Mouse (Mus musculus) adrenal gland, postnatal 14 days (tissue): ENCODE data around the gene Fbxw11. TPM values are rescaled to one million over a fixed set of nuclear protein-coding genes. Genes with fewer than 3 reads are reported as not detected.
"Not testable (repeated sequence)": the region's sequence is repeated elsewhere in the genome, so short reads cannot be mapped to it uniquely, and the experiment has no call there.

Experiments
- DNase-seq: peaks from one replicate; pipeline ENCODE4 v3.0.0; 2021; ENCODE audit warnings: mixed read lengths
- total RNA-seq: library from RNA; stranded (reverse); gene quantifications from 2 replicates; pipeline ENCODE4 v1.2.3, GENCODE M21; 2021

Gene Fbxw11
- total RNA-seq, 1 experiment from 2014 or later: 86.2 TPM

DNA sequence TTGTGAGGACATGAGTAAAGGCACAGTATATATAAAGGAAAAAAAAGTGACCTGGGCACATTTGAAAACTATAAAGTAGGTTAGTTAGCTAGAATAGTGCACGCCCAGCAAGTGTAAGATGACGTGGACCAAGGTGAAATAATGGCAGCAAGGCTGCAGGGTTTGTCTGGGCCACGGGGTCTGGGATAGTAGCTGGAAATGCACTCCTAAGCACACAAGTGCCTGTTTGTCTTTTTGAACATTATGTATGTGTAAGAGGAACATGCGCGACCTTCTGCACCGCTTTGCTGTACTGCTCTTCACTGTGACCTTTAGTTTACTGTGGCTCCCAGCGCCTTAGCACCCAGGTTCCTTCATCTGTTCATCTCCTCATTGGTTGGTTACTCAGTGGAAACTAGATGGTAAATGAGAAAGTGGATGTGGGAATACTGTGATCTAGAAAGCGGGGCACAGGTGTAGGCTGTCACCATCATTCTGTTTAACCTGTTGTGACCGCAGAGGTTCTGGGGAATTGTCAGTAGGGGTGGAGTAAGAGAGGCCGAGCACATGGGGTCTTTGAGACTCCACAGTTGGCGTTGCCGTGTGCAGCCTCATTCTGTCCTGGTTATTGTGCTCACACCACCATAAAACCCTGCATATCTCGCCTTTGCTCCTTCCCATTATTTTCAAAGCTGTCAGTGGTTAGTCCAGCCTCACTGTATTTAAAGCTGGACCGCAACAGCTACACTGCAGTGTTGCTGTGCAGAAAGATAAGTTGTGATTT is 66.4 kb downstream of the Fbxw11 start:
- no peak for DNase-seq

DNA sequence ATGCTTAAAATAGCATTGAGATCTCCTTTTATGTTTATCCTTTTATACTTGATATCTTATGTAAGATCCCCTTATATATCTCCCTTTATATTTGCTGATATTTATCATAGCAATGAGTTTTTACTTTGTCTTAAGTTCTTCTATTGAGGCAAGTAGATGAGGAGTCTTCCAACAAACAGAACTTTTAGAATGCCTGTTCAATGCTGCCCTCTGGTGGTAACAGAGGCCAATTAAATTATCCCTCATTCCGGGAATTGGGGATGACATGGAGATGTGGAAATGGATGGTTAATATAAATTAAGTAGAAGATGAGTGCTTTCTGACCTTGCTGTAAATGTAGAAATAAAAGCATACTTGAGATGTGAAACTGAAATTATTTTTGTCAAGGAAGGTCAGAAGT is 67.0 kb downstream of the Fbxw11 start:
- peak; percentile 69 for DNase-seq

DNA sequence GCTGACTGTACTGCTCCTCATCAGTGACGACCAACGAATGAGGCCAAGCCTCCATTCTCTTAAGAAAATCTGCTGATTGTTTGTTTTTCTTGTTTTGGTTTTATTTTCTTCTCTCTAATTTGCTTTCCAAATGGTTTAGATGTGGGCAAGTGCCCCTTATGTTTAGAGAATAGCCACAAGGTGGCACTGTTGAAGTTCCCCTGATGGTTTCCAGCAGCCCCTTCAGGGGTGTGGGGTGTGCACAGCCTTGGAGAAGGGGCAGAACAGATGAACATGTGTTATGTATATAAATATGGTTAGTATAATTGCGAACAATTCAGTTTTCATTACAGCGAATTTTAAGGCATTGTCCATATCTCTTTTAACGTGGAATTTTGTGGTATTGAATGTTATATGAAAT is 71.7 kb downstream of the Fbxw11 start:
- no peak for DNase-seq

DNA sequence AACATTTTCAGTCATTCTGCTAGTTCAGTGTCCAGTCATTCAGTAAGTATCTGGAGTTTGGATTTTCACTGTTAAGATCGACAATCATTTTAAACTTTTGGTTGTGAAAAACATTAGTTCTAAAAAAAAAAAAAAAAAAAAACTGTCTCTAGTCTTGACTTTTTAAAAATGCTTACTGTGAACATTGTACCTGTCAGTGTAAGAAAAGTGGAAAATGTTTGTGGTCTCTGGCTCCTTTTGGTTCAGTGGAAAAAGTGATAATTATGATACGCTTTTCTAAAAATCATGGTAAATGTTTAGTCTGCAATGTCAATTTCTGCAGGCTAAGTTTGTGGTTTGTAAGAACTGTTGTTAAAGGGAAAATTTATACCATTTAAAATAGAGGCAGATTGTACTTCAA is 72.4 kb downstream of the Fbxw11 start:
- DNase-seq: no peak

DNA sequence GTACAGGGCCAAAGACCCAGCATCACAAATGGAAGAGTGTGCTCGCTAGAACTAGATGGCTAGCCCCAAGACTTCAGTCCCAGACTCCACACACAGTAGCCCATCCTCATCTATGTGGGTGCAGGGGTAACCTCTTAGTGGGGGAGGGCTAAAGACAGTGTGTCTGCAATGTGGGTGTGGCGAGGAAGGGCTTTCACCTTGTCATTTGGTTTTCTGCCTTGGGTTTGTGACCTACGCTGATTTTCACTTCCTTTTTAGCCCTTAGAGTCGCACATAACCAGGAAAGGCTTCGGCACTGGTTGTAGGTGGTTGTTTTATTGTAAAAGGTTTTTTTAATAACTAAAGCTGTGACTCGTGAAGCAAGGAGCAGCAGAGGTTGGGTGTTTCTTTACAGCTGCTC is 73.0 kb downstream of the Fbxw11 start:
- no peak for DNase-seq

DNA sequence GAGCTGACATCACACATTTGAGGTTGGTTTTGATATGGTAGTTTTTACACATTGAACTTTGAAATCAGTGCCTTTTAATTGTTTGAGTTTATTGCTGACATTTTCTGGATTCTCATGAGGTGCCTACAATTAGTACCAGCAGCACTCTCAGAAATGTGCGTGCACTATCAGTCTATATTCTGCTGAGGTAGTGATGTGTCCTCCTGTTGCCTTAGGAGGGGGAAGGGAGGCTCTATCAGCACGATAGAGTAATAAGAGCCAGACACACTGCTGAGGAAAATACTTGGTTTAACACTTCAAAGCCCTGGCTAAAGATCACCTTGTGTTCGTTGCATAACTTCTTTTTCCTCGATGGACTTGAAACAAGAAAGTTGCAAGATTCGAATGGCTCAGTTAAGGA is 73.4 kb downstream of the Fbxw11 start:
- DNase-seq: no peak

DNA sequence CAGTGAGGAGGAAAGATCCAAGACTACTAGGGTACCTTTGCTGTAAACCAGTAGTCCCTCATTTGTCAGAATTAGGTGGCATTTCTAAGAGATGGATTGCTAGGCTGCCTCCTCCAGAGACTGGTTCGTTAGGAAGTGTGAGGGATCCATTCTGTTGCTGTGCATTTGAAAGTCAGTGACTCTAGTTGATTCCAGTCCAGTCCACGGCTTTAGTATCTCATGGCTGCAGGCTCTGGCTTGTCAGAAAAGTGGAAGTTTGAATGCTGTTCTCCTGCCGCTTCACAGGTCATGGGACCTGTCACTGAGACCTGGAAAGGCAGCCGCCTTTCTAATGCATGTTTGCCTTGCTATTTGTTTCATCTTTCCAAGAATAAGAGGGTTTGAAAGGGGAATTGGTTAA is 74.4 kb downstream of the Fbxw11 start:
- no peak for DNase-seq

DNA sequence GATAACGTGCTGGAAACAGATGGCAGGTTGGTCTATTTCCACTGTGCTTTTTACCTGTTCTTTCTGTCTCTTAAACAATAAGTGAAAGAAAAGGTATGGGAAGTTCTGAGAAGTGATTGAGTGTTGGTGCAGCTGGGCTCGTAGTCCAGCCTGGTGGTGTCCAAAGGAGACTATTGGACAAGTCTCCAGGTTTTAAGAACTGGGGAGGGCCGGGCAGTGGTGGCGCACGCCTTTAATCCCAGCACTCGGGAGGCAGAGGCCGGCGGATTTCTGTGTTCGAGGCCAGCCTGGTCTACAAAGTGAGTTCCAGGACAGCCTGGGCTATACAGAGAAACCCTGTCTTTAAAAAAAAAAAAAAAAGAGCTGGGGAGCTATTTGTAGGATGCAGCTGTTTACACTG is 75.2 kb downstream of the Fbxw11 start:
- DNase-seq: not testable (repeated sequence)

DNA sequence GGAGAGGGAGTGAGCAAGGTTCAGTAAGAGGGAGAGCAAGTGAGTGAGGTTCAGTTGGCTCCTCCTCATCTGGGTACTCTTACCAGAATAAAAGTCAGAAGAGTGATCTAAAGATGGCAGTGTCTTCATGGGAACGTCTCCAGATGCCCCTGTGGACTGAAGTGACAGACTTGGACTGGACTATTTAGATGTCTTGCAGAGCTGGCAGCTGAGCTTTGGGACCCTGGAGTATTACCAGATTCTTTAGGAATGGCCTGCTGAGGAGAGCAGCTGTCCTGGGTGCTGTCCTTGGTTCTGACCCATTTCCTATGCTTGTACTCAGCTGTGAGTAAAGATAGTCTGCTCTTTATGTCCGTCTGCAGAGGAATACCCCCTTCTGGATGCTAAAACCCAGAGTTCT is 75.8 kb downstream of the Fbxw11 start:
- peak; percentile 43 for DNase-seq

DNA sequence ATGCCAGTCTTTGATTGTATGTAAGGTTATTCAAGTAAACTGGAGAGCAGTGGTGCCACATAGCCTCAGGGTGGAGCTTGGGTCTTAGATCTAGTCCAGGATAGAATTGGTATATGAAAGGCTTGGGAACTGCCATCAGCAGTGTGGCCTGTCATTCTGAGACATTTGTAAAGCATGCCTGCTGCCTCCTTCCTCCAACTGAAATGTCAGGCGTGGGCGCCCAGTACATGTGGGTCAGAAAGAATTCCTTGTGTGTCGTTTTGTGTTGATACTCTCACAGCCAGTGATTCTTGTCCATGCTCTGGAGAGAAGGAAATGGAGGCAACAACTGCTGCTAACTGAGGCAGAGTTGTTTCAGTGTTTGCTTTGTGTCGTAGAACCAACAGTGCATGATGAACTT is 76.5 kb downstream of the Fbxw11 start:
- no peak for DNase-seq

DNA sequence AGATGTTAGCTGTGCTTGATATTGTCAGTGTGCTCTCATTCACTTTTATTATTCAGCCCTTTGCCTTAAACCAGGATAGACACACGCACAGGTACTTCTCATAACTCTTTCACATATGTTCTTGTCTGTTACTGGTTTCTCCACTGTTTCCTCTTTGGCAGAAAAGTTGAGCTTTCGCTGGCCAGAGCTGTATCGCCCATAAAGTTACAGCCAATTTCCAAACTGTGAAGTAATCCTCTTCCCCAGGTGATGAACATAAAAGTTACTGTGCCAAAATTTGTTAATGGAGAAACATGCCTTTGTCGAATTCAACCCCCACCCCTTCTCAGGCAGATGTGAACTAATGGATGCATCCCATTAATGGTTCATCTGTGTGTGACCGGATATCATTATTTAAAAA is 80.1 kb downstream of the Fbxw11 start:
- no peak for DNase-seq

DNA sequence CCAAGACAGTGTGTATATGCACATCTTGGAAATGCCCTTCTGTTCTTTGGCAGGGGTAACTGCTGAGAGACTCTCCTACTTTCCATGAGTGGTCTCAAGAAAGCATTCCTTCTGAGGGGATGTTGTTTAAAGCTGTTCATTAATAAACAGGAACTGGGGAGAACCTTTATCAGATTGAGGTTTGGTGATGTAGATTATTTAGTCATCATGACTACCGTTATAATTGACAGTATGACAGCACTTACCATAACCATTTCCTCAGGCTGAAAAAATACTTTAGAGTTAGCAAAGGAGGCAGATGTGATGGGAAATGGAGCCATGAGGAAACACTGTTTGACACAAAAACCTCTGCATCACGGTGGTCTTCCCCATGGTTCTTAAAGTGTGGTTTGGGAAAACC is 80.8 kb downstream of the Fbxw11 start:
- no peak for DNase-seq

DNA sequence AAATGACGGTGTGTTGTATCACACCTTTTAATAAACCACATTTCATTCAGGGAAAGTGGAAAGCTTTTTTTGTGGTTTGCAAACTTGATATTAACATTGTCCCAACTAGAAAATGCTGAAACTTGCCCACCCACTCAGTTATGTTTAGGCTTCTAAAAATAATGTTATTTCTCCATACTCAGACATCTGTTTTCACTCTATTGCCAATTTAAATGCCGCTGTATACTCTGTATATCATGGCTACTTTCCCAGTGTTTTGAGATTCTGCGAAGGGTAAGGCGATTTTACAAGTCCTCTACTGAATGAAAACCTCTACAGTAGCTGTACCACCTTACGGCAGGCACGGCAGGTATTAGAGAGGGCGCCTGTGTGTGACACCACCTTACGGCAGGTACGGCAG is 82.6 kb downstream of the Fbxw11 start:
- no peak for DNase-seq

DNA sequence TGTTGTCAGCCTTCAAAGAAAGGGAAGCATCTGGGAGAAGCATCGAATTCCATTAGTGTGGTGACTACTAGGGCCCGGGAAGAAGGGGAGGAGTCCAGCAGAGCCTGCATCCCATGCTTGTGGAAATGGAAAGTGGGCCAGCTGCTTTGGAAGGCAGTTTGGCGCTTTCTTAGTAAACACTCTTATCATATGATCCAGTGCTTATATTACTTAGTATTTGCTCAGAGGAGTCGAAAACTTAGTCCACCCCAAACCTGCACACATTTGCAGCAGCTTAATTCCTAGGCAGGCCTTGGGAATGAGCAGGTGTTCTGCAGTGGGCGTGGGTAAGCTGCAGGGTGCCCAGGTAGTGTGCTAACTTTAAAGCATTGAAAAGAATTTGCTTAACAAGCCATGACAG is 89.9 kb downstream of the Fbxw11 start:
- DNase-seq: no peak

DNA sequence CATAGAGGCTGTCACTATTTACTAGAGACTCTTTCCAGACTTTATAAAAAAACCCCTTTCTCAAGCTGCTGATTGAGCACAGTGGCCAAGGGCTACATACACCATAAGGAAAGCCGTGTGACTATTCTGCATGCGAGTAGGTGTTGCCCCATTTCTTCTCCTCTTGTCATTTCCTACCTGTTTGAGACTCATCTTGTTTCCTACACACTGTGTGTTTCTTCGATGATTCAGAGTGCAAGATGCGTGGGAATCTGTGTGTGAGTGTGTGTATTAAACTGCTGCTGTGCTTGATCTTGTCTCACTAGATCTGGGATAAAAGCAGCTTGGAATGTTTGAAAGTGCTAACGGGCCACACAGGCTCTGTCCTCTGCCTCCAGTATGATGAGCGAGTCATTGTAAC is 90.7 kb downstream of the Fbxw11 start:
- DNase-seq: no peak

DNA sequence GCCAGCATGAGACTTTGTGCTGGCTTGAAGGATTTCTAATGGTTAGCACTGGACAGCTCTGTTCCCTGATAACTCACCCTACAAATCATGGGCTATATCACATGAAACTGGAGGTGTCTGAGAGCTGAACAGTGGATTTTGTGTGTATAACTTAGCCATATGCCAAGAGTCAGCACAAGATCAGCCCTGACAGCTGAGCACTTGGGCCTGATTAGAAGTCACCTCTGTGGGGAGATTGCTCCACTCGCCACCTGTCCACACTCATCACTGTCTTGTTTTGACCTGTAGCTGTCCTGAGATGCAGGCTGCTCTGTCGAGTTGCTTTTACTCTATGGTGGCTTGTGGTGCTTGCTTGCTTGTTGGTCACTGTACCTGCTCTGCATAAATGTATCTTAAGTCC is 93.8 kb downstream of the Fbxw11 start:
- no peak for DNase-seq

DNA sequence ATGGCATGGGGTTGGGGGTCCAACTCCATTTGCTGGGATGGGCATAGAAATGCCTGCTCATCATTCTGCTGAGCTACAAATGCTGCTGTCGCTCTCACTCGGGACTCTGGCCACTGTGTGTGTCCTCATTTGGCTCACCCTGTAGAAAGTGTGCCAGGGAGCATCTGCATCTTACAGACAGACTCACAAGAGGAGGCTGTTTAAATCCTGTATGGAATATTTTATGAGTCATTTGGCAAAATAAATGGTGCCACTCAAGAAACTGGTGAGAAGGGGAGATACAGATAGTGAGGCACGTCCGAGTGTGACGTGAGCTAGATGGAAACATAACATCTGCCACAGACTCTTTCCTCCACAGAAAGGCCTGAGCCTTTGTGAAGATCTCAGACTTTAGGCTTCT is 95.2 kb downstream of the Fbxw11 start:
- no peak for DNase-seq

DNA sequence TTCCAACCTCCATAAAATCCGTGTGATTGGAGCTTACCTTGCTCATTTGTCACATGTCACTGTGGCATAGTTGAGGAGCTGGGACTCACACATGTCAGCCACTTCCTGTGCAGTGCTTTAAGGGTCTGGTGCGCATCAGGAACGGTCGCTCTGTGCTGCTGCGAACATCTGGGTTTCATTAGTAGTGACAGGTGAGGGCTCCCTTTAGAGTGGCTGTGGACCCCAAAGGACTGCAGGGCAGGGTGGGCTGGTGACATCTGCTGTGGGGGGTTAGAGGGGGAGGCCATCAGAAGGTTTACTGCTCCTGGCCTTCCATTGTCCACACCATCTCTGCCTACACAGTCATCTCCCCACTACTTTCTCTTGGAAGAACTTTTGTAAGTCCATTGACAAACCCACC is 101.4 kb downstream of the Fbxw11 start:
- no peak for DNase-seq

DNA sequence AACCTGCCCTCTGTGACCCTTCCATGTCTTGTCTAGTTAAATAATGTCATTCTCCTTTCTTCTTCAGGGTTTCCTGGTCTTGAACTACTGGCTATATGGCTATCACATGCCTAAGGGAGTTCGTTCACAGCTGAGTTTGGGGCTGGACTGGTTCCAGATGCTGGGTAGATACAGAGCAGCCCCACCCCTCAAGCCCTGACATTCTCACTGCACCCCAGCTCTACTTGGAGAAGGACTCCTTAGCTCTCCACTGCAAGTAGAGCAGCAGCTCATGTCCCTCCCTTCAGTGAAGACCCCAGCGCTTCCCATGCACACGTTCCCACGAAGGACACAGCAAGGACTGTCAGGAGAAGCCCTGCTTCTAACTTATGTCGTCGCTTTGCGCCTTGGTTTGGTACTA is 101.9 kb downstream of the Fbxw11 start:
- no peak for DNase-seq

DNA sequence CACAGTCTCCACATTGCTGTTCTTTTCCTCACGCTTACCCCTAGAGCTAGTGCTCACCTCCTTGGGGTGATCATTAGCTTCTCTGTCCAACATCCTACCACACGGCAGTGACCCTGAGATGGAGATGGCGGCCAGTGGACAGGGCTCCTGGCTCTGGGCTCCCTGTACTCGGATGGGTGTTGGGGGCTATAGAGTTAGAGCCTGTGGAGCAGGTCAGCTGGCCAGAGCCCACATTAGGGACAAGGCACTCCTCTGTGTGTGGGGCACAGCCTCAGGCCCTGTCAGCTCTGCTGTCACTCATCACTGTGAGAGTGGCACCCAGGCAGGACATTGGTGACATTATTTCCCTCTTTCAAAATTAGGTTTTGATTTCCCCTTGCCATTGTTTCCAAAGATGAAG is 102.9 kb downstream of the Fbxw11 start:
- no peak for DNase-seq

DNA sequence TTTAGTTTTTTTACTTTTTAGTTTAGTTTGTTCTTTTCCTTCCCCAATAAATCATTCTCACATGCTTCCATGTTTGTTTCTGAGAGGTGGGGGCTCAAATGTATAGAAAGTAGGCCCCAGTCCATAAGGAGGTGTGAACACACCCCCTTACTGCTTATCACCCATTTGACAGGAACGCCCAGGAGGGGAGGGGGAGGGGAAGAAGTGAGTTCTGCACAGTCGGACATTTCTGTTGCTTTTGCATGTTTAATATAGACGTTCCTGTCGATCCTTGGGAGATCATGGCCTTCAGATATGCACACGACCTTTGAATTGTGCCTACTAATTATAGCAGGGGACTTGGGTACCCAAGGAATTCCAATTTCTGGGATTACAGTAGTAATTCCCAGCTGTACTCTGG is 103.5 kb downstream of the Fbxw11 start:
- no peak for DNase-seq

DNA sequence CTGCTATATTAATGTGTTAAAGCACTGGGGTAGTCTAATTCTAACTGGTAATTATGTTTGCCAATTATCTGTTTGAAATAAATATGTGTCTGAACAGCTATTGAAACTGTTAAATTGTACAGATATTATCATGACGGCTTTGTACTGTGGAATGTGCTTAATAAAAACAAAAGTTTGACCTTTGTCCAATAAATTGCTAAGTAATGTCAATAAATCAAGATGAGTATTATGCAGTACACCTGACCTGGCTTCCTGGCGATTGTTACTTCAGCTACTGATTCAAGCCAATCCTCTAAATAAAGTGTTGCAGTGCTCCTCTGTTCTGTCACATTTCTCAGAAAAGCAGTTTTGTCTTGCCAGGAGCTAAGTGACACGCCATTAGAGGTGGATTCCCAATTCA is 104.0 kb downstream of the Fbxw11 start:
- no peak for DNase-seq

DNA sequence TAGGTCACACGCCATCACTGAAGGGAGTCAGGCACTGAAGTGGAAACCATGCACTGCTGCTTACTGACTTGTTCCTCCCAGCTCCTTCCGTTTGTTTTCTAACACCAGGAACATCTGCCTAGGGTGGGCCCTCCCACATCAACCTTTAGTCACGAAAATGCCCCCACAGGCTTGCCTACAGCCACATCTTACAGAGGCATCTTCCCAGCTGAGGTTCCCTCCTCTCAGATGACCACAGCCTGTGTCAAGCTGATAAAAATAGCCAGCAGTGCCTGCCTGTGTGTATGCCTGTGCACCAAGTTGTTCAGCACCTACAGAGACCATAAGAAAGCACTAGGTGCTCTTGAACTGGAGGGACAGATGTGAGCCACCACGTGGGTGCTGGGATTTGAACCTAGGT is 106.3 kb downstream of the Fbxw11 start:
- DNase-seq: no peak

DNA sequence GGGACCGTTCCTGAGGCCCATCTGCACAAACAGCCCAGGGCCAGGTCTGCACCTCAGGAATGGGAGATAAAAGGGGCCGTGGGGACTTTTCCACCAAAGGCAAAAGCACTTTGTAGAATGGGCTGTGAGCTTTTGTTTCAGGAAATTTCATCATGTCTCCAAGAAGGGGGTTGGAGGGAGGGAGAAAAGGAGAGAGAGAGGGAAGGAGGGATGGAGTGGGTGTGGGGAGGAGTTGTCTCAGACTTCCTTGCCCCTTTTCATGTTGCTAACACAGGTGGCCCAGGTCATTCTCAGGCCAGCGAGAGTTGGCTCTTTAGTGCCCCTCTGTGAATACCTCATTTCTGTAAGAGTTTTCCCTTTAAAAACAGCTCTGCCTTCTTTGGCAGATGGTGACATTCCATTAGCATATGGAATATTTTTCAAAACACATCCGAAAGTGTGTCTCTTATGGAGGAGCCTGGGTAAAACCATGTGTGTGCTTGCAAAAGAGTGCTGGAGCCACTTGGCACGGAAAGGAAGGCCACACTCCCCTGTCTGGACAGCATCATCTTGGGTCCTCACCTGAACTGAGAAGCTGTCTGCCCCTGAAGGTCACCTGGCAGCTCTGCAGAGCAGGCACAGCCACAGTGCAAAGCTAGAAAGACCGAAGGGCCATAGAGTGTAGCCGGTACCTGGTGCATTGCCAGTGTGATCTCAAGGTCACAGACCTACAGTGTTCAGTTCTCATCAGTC is 109.5 kb downstream of the Fbxw11 start:
- no peak for DNase-seq

DNA sequence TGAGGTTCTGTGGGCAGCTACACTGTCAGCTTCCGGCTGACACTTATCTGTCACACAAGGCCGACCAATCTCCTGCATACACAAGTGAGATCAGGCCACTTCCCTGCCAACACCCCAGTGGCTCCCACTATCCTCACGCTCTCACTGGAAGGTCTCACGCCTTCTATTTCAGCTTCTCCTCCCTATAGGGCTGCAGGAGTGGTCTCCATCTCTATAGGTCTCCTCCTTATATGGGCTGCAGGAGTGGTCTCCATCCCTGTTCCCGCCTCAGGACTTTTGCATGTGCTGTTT is 110.0 kb downstream of the Fbxw11 start:
- DNase-seq: no peak
